Mouse (Mus musculus): ENCODE data around the gene Gpr39. TPM values are rescaled to one million over a fixed set of nuclear protein-coding genes. Genes with fewer than 3 reads are reported as not detected.

Gpr39 gene
- polyA plus RNA-seq, 1 experiment: not detected

- Histone ChIP-seq H3K27ac (ENCODE audit: insufficient read depth, low read depth, low read length) (no peak overlapping the region), H3K4me1 (ENCODE audit: control insufficient read depth, insufficient read depth, low read length) (no peaks in the 10 kb centered on the region), H3K4me3 (ENCODE audit: insufficient read depth, low read length) (no peak overlapping the region)
- TF ChIP-seq POLR2A (IDR thresholded peaks at IDR 0.05; ENCODE audit: borderline replicate concordance, low read depth, low read length) (no peak), CTCF (IDR thresholded peaks at IDR 0.05; ENCODE audit: low read depth, low read length) (no peak)
Observed at GRCm38 (mm10) chr1:125839746-125840392, 163.1 kb downstream of the Gpr39 start.

- no peak overlapping the region for H3K4me3 ChIP-seq (ENCODE audit: insufficient read depth, low read length)
- H3K27ac ChIP-seq (ENCODE audit: insufficient read depth, low read depth, low read length): no peak overlapping the region
- no peaks in the 10 kb centered on the region for H3K4me1 ChIP-seq (ENCODE audit: control insufficient read depth, insufficient read depth, low read length)
- TF ChIP-seq CTCF (IDR thresholded peaks at IDR 0.05; ENCODE audit: low read depth, low read length): no peak
- no peak for TF ChIP-seq POLR2A (IDR thresholded peaks at IDR 0.05; ENCODE audit: borderline replicate concordance, low read depth, low read length)
Observed at GRCm38 (mm10) chr1:125854646-125855045, 177.9 kb downstream of the Gpr39 start.

GRCm38 (mm10) chr1:125858631-125859030 is 181.8 kb downstream of the Gpr39 start:
- Histone ChIP-seq H3K27ac (ENCODE audit: insufficient read depth, low read depth, low read length) (no peak overlapping the region), H3K4me3 (ENCODE audit: insufficient read depth, low read length) (no peak overlapping the region), H3K4me1 (ENCODE audit: control insufficient read depth, insufficient read depth, low read length) (no peaks in the 10 kb centered on the region)
- TF ChIP-seq POLR2A (IDR thresholded peaks at IDR 0.05; ENCODE audit: borderline replicate concordance, low read depth, low read length) (no peak), CTCF (IDR thresholded peaks at IDR 0.05; ENCODE audit: low read depth, low read length) (no peak)

- Histone ChIP-seq H3K4me3 (ENCODE audit: insufficient read depth, low read length) (no peak overlapping the region), H3K4me1 (ENCODE audit: control insufficient read depth, insufficient read depth, low read length) (no peaks in the 10 kb centered on the region), H3K27ac (ENCODE audit: insufficient read depth, low read depth, low read length) (no peak overlapping the region)
- TF ChIP-seq CTCF (IDR thresholded peaks at IDR 0.05; ENCODE audit: low read depth, low read length) (no peak), POLR2A (IDR thresholded peaks at IDR 0.05; ENCODE audit: borderline replicate concordance, low read depth, low read length) (no peak)
Observed at GRCm38 (mm10) chr1:125870056-125870455, 193.3 kb downstream of the Gpr39 start.

- no peak overlapping the region for H3K4me3 ChIP-seq (ENCODE audit: insufficient read depth, low read length)
- no peak overlapping the region for H3K27ac ChIP-seq (ENCODE audit: insufficient read depth, low read depth, low read length)
- TF ChIP-seq CTCF (IDR thresholded peaks at IDR 0.05; ENCODE audit: low read depth, low read length) (no peak), POLR2A (IDR thresholded peaks at IDR 0.05; ENCODE audit: borderline replicate concordance, low read depth, low read length) (no peak)
- H3K4me1 ChIP-seq (ENCODE audit: control insufficient read depth, insufficient read depth, low read length): no peaks in the 10 kb centered on the region
Observed at GRCm38 (mm10) chr1:125893158-125893557, 216.4 kb downstream of the Gpr39 start.

GRCm38 (mm10) chr1:125910211-125910870 is 233.5 kb downstream of the Gpr39 start:
- TF ChIP-seq CTCF (IDR thresholded peaks at IDR 0.05; ENCODE audit: low read depth, low read length): no peak
- no peaks in the 10 kb centered on the region for H3K4me1 ChIP-seq (ENCODE audit: control insufficient read depth, insufficient read depth, low read length)
- no peak overlapping the region for H3K4me3 ChIP-seq (ENCODE audit: insufficient read depth, low read length)
- no peak overlapping the region for H3K27ac ChIP-seq (ENCODE audit: insufficient read depth, low read depth, low read length)

GRCm38 (mm10) chr1:125910871-125911265 is 234.1 kb downstream of the Gpr39 start:
- TF ChIP-seq POLR2A (IDR thresholded peaks at IDR 0.05; ENCODE audit: borderline replicate concordance, low read depth, low read length) (no peak), CTCF (IDR thresholded peaks at IDR 0.05; ENCODE audit: low read depth, low read length) (no peak)
- H3K4me3 ChIP-seq (ENCODE audit: insufficient read depth, low read length): no peak overlapping the region
- no peaks in the 10 kb centered on the region for H3K4me1 ChIP-seq (ENCODE audit: control insufficient read depth, insufficient read depth, low read length)
- no peak overlapping the region for H3K27ac ChIP-seq (ENCODE audit: insufficient read depth, low read depth, low read length)

GRCm38 (mm10) chr1:125911337-125911900 is 234.6 kb downstream of the Gpr39 start:
- H3K27ac ChIP-seq (ENCODE audit: insufficient read depth, low read depth, low read length): no peak overlapping the region
- no peaks in the 10 kb centered on the region for H3K4me1 ChIP-seq (ENCODE audit: control insufficient read depth, insufficient read depth, low read length)
- no peak for TF ChIP-seq CTCF (IDR thresholded peaks at IDR 0.05; ENCODE audit: low read depth, low read length)
- TF ChIP-seq POLR2A (IDR thresholded peaks at IDR 0.05; ENCODE audit: borderline replicate concordance, low read depth, low read length): no peak
- no peak overlapping the region for H3K4me3 ChIP-seq (ENCODE audit: insufficient read depth, low read length)

DNA sequence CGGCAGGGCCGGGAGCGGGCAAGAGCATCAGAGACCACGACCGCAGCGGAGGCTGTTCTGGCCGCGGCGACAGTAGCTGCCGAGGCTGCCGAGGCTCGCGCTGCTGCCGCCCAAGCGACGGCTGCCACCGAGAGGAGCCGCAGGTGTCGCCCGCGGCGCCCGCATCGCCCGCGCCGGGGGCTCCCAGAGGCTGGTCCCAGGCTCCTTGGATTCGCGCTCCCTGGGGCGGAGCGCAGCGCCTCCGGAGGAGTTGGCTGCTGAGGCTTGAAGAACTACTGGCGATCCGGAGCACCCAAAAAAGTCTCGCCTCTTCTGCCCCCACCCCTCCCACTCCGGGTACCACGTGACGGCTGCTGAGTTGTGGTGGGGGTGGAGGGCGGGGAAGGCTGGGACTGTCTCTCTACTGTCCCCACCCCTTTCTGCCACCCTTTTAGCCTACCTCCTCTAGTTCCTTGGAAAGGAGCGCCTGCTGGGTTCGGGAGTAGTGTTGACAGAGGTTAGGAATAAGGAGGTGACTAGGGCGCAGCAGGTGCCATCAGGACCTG is 235.2 kb downstream of the Gpr39 start:
- no peak overlapping the region for H3K4me3 ChIP-seq (ENCODE audit: insufficient read depth, low read length)
- H3K4me1 ChIP-seq (ENCODE audit: control insufficient read depth, insufficient read depth, low read length): no peaks in the 10 kb centered on the region
- H3K27ac ChIP-seq (ENCODE audit: insufficient read depth, low read depth, low read length): no peak overlapping the region
- TF ChIP-seq CTCF (IDR thresholded peaks at IDR 0.05; ENCODE audit: low read depth, low read length): no peak

Measured in bone marrow macrophage, adult 2 months (primary cell).